Mouse (Mus musculus) kidney, embryonic 14.5 days (tissue): ENCODE measurements around the gene Ap2a1. TPM values are rescaled to one million over a fixed set of nuclear protein-coding genes. Genes with fewer than 3 reads are reported as not detected.

ENCODE experiments used
- ATAC-seq: fragments of 200-750 bp; cut with Nextera tagmentation; 2 replicates; pipeline ENCODE4 v1.8.0; 2017; ENCODE audit warnings: moderate number of reproducible peaks, mild to moderate bottlenecking, moderate TSS enrichment, moderate library complexity; ENCODE audit not compliant: low FRiP score, low TSS enrichment
- H3K27ac ChIP-seq: fragments of 300-500 bp; sonication (generic); 2 replicates; pipeline ENCODE4 v1.5.1; 2014; ENCODE audit warnings: low read depth, mild to moderate bottlenecking, low read length, moderate library complexity, mixed read lengths
- H3K27me3 ChIP-seq: fragments of 300-500 bp; sonication (generic); 2 replicates; pipeline ENCODE4 v1.6.1; 2014; ENCODE audit warnings: mild to moderate bottlenecking, low read length; ENCODE audit not compliant: control insufficient read depth, insufficient read depth
- H3K36me3 ChIP-seq: fragments of 300-500 bp; sonication (generic); 2 replicates; pipeline ENCODE4 v1.6.1; 2014; ENCODE audit warnings: low read length, mixed read lengths; ENCODE audit not compliant: control insufficient read depth, insufficient read depth
- H3K4me1 ChIP-seq: fragments of 300-500 bp; sonication (generic); 2 replicates; pipeline ENCODE4 v1.6.1; 2014; ENCODE audit warnings: low read length, mixed read lengths; ENCODE audit not compliant: control insufficient read depth, insufficient read depth
- H3K4me2 ChIP-seq: fragments of 300-500 bp; sonication (generic); replicated peaks from 2 replicates; pipeline ENCODE4 v1.6.1; 2014; ENCODE audit warnings: low read depth, mild to moderate bottlenecking, low read length
- H3K4me3 ChIP-seq: fragments of 300-500 bp; sonication (generic); 2 replicates; pipeline ENCODE4 v1.5.1; 2014; ENCODE audit warnings: mild to moderate bottlenecking, low read length
- H3K9ac ChIP-seq: fragments of 300-500 bp; sonication (generic); 2 replicates; pipeline ENCODE4 v1.6.1; 2014; ENCODE audit warnings: low read depth, mild to moderate bottlenecking, low read length, moderate library complexity
- H3K9me3 ChIP-seq: fragments of 300-500 bp; sonication (generic); 2 replicates; pipeline ENCODE4 v1.6.1; 2016; ENCODE audit warnings: low read length; ENCODE audit not compliant: control insufficient read depth
- WGBS: fragments of 180-500 bp; shearing (Covaris S2); extraction: QIAGEN DNeasy Blood & Tissue Kit; methylation state at CpG from one replicate; pipeline ENCODE4 v1.1.7; 2014; 5-methylcytosine and 5-hydroxymethylcytosine counted together
- polyA plus RNA-seq: library from polyadenylated mRNA; unstranded; fragments of >200 nt; fragmentation: Nextera tagmentation; extraction: Ambion mirVana; gene quantifications from 2 replicates; pipeline ENCODE4 v1.2.1, GENCODE M21; 2014

Gene Ap2a1
- polyA plus RNA-seq, 1 experiment from 2014 or later: 80.5 TPM

DNA sequence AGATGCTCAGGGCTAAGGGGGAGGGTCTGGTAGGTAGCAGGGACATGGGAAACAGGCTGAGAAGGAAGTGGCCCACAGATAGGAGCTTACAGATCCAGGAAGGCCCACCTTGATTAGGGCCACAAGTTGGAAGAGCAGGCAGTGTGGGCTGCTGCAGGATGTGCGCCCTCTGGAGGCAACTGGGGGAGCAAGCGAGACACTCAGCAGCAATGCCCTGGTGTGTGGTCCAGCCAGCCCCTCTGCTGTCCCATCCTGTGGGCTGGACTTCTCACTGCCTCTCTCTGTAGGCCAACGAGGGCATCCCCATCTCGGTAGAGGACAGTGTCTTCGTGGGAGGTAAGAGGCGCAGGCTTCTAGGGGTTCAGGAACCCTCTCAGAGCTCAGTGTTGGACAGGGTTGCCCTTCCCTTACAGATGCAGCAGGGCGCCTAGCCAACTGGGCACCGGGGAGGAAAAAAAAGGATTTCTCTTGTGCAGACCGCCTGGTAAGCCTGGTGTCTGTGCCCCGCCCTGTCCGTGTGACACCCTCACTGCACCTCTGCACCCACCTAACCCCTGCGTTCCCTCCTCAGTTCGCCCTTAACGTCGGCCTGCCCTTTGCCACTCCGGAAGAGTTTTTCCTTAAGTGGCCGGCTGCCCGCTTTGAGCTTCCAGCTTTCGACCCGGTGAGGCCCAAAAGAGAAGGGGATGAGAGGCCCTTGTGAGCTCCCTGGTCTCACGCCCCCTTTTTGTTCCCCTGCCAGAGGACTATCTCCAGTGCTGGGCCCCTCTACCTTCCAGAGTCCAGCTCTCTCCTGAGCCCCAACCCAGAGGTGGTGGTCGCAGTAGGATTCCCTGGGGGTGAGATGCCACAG, 68.5 kb downstream of the Ap2a1 start:
- 61% methylated on average over 22 of the region's 22 CpGs for WGBS
- Histone ChIP-seq H3K27me3 (no peaks in the 10 kb centered on the region), H3K4me3 (no peak overlapping the region), H3K4me2 (no peak overlapping the region; the same call in 1 of the 2 replicates), H3K27ac (no peak overlapping the region; the same call in 1 of the 2 replicates), H3K4me1 (peaks cover 28% of the 10 kb centered on the region), H3K9ac (no peak overlapping the region), H3K9me3 (no peaks in the 10 kb centered on the region), H3K36me3 (peaks cover 45% of the 10 kb centered on the region)
- peak; percentile 33 for ATAC-seq

DNA sequence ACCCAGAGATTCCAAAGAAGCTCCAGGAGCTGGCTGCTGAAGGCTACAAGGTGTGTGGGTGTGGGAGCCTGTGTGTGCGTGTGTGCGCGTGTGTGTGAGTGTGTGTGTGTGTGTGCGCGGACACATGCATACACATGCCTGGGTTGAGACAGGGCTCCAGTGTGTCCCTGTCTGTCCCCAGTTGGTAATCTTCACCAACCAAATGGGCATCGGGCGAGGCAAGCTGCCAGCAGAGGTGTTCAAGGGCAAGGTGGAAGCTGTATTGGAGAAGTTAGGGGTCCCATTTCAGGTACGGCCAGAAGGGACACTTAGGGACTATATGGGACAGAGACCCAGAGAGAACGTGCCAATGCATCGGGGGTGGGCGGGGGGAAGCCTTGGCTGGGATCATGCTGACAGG, 69.4 kb downstream of the Ap2a1 start:
- Histone ChIP-seq H3K9me3 (no peaks in the 10 kb centered on the region), H3K27ac (no peak overlapping the region), H3K9ac (no peak overlapping the region), H3K4me1 (peaks cover 28% of the 10 kb centered on the region), H3K36me3 (peaks cover 36% of the 10 kb centered on the region), H3K27me3 (no peaks in the 10 kb centered on the region), H3K4me2 (no peak overlapping the region), H3K4me3 (no peak overlapping the region)
- ATAC-seq: no peak
- 89% methylated on average over 11 of the region's 11 CpGs for WGBS

DNA sequence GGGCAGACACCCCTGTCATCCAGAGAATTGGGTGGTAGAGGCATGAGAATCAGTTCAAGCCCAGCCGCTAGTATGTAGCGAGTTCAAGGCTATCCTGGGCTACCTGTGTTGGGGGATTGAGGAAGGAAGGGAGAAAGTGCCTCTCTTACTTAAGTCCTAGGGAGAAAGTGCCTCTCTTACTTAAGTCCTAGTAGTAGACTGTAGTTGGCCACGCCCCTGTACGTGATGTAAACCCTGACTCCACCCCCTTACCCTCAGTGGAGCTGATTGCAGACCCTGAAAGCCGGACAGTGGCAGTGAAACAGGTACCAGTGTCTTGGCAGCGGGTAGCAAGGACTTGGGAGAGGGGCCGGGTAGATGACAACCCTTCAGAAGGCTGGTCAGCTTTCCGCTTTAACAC, 71.4 kb downstream of the Ap2a1 start:
- 29% methylated on average over 8 of the region's 8 CpGs for whole genome bisulfite sequencing
- Histone ChIP-seq H3K4me1 (peaks cover 36% of the 10 kb centered on the region), H3K27ac (no peak overlapping the region), H3K9me3 (no peaks in the 10 kb centered on the region), H3K9ac (peak overlapping the region; percentile 69), H3K27me3 (no peaks in the 10 kb centered on the region), H3K4me3 (peak overlapping the region; percentile 66), H3K4me2 (peak overlapping the region; percentile 64), H3K36me3 (peaks cover 22% of the 10 kb centered on the region)
- ATAC-seq: no peak

DNA sequence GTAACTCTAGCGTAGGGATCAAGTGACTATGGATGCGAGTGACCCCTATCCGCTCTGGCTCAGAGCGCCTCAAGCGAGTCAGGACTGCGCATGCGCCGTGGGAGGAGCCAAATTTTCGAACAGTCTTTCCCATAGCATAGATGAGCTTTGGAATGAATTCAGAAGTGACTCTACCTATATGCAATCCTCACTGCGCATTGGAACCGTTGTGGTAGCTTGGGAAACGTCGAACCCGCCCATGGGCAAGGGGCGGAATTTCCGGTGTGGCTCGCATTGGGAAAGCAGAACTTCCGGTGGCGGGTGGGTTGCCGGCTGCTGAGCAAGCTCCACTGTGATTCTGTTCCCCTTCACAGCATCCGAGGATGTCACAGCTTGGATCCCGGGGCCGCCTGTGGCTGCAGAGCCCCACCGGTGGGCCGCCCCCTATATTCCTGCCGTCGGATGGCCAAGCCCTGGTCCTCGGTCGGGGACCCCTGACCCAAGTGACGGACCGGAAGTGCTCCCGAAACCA, 72.2 kb downstream of the Ap2a1 start, which contains the start of gene Pnkp:
TSS of gene Pnkp (plus strand) at position 98 of the 511 bp plus-strand sequence.
- Histone ChIP-seq H3K4me1 (peaks cover 36% of the 10 kb centered on the region), H3K27me3 (no peaks in the 10 kb centered on the region), H3K27ac (peak within 1 kb of the TSS; percentile 81), H3K9ac (peak within 1 kb of the TSS; percentile 69), H3K4me3 (peak within 1 kb of the TSS; percentile 66), H3K9me3 (no peaks in the 10 kb centered on the region), H3K4me2 (peak within 1 kb of the TSS; percentile 64), H3K36me3 (peaks cover 20% of the 10 kb centered on the region)
- ATAC-seq: peak; percentile 5
- 0% methylated on average over 32 of the region's 32 CpGs for WGBS

DNA sequence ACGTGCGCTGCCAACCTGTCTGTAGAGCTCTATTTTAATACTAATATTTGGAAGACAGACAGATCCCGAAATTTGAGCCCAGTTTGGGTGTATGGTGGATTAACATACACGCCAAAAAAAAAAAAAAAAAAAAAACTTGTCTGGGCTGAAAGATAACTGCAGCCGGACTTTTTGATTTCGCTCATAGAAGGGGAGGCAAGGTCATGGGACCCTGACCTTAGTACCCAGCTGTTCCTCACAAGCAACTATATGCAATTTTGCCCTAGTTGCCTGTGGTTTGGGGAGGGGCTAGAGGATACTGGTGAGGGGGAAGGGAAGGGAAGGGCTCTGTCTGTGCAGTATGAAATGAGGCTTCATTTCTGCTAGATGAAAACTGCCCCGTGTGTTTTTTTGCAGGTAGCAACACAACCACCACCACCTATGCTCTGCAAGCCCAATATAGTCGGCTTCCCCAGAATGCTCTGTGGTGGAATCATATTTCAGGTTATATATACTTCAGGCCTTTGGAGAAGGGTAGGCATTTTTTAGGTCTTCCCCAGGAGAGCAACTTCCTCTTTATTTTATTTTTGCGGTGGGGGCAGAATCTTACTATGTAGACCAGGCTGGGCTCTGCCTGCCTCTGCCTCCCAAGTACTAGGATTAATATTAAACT, 72.9 kb downstream of the Ap2a1 start:
- Histone ChIP-seq H3K9me3 (no peaks in the 10 kb centered on the region), H3K27me3 (no peaks in the 10 kb centered on the region), H3K9ac (peak overlapping the region; percentile 69; the same call in 1 of the 2 replicates), H3K36me3 (peaks cover 18% of the 10 kb centered on the region; the same call in 1 of the 2 replicates), H3K4me3 (peak overlapping the region; percentile 66), H3K4me2 (peak overlapping the region; percentile 64), H3K27ac (peak overlapping the region; percentile 81; the same call in 1 of the 2 replicates), H3K4me1 (peaks cover 36% of the 10 kb centered on the region)
- WGBS: 64% methylated on average over 9 of the region's 9 CpGs
- ATAC-seq: no peak

DNA sequence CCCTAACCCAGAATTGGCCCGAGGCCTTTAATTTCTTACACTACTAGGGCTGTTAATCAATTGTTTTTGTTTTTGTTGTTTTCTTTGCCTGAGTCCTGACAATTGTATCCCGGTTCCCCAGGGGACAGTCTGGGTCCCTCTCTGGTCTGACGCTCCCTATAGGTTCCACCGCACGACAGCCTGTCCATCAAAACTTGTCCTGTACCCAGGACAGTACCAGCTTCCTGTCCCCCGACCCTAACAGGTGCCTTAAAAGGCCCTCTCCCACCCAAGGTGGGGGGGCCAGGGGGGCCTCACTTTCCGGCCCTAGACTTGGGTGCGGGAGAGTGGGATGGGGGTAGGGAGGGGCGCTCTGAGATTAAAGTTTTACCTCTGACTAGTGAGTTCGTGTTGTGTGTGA, 74.3 kb downstream of the Ap2a1 start:
- Histone ChIP-seq H3K36me3 (peaks cover 16% of the 10 kb centered on the region; the same call in 1 of the 2 replicates), H3K4me2 (peak overlapping the region; percentile 66), H3K4me1 (peaks cover 38% of the 10 kb centered on the region), H3K27me3 (no peaks in the 10 kb centered on the region), H3K9me3 (no peaks in the 10 kb centered on the region), H3K27ac (peak overlapping the region; percentile 94), H3K4me3 (peak overlapping the region; percentile 40), H3K9ac (peak overlapping the region; percentile 52; the same call in 1 of the 2 replicates)
- no peak for ATAC-seq
- whole genome bisulfite sequencing: 42% methylated on average over 10 of the region's 10 CpGs

DNA sequence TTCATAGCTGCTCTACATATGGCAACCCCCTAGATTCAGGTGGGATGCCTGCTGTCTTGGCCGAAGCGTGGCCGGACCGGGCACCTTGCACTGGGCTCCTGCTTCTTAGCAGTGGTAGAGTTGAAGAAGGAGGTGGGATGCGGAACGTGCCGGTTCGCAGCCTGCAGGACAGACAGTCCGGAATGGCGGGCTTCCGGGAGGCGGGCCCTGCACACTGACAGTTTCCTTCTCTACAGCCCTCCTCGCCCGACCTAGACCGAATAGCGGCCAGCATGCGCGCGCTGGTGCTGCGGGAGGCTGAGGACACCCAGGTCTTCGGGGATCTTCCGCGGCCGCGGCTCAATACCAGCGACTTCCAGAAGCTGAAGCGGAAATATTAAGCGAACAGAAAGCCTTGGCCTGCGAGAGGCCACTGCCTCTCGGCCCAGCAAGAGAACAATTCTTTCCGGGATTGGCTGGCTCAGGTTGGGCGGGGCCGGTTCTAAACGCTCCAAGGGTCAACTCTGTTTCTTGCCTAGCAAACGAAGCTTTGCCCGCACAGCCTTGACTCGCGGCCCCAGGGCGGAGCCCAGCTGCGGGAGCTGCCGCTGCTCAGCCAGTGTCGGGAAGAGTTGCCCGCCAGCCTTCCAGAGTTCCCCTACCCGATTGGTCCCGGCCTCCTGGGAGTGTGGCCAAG, 74.8 kb downstream of the Ap2a1 start:
- no peaks in the 10 kb centered on the region for H3K27me3 ChIP-seq
- H3K36me3 ChIP-seq: peaks cover 16% of the 10 kb centered on the region; the same call in 1 of the 2 replicates
- peak overlapping the region; percentile 66 for H3K4me2 ChIP-seq
- peak; percentile 48 for ATAC-seq
- 1% methylated on average over 45 of the region's 45 CpGs for WGBS
- H3K9ac ChIP-seq: peak overlapping the region; percentile 52
- H3K27ac ChIP-seq: peak overlapping the region; percentile 94
- H3K4me3 ChIP-seq: peak overlapping the region; percentile 40
- peaks cover 38% of the 10 kb centered on the region for H3K4me1 ChIP-seq
- H3K9me3 ChIP-seq: no peaks in the 10 kb centered on the region

DNA sequence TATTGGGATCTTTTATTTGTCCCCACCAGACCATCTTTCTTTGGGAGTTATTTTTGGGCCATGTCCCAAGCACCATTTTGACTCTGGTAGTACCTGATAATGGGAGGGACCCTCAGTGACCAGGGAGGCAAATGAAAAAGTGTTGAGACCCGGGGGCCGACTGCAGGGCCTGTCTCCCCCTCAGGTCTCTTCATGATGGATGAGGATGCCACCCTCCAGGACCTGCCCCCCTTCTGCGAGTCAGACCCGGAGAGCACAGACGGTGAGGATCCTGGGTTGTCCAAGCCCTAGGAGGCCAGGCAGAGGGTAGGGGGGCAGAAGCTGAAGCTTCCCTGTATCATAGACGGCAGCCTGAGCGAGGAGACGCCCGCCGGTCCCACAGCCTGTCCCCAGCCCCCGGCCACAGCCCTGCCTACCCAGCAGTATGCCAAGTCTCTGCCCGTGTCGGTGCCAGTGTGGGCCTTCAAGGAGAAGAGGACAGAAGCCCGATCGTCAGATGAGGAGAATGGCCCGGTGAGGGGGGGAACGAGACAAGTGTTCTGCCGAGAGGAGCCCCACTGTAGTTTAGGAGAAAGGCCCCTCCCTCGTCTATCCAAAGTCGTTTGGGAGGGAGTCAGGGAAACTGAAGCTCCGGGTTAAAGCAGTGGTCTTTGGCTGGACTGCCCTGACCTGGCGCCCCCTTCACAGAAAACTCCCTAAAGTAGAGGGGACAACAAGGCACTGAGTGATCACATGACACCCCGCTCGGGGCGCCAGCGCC, 75.5 kb downstream of the Ap2a1 start:
- H3K9me3 ChIP-seq: no peaks in the 10 kb centered on the region
- H3K4me1 ChIP-seq: peaks cover 38% of the 10 kb centered on the region
- no peaks in the 10 kb centered on the region for H3K27me3 ChIP-seq
- ATAC-seq: no peak
- H3K36me3 ChIP-seq: peaks cover 16% of the 10 kb centered on the region; the same call in 1 of the 2 replicates
- peak overlapping the region; percentile 94 for H3K27ac ChIP-seq
- peak overlapping the region; percentile 40 for H3K4me3 ChIP-seq
- H3K9ac ChIP-seq: peak overlapping the region; percentile 52
- 23% methylated on average over 26 of the region's 26 CpGs for WGBS
- peak overlapping the region; percentile 66 for H3K4me2 ChIP-seq
